Mouse (Mus musculus) cortical plate, adult 2 months (tissue): Measurements from ENCODE around the gene 1700020A23Rik. TPM values are rescaled to one million over a fixed set of nuclear protein-coding genes. Genes with fewer than 3 reads are reported as not detected.

ENCODE experiments used
- H3K27ac ChIP-seq: fragments of 200-500 bp; 2 replicates; pipeline ENCODE4 v1.5.1; 2012; ENCODE audit warnings: low read length, control low read depth, inconsistent platforms; ENCODE audit not compliant: insufficient read depth
- H3K4me1 ChIP-seq: fragments of 200-500 bp; 2 replicates; pipeline ENCODE4 v1.6.1; 2011; ENCODE audit warnings: low read length; ENCODE audit not compliant: control insufficient read depth, insufficient read depth
- H3K4me3 ChIP-seq: fragments of 200-500 bp; 2 replicates; pipeline ENCODE4 v1.5.1; 2011; ENCODE audit warnings: mild to moderate bottlenecking, low read length, control low read depth; ENCODE audit not compliant: insufficient read depth
- CTCF ChIP-seq: fragments of 200-500 bp; IDR thresholded peaks from 2 replicates; pipeline ENCODE4 v1.5.1; 2011; ENCODE audit warnings: mild to moderate bottlenecking, control low read depth, low read length; ENCODE audit not compliant: insufficient read depth; ENCODE audit errors: extremely low read depth
- POLR2A ChIP-seq: fragments of 200-500 bp; IDR thresholded peaks from 2 replicates; pipeline ENCODE4 v1.6.1; 2011; ENCODE audit warnings: mild to moderate bottlenecking, low read length, control low read depth; ENCODE audit not compliant: insufficient read depth; ENCODE audit errors: extremely low read depth
- polyA plus RNA-seq: library from polyadenylated mRNA; depleted of rRNA; stranded (reverse); fragments of >200 nt; gene quantifications from 2 replicates; pipeline ENCODE4 v1.2.3, GENCODE M21; 2012

The 1700020A23Rik gene
- polyA plus RNA-seq, 1 experiment = not detected

DNA sequence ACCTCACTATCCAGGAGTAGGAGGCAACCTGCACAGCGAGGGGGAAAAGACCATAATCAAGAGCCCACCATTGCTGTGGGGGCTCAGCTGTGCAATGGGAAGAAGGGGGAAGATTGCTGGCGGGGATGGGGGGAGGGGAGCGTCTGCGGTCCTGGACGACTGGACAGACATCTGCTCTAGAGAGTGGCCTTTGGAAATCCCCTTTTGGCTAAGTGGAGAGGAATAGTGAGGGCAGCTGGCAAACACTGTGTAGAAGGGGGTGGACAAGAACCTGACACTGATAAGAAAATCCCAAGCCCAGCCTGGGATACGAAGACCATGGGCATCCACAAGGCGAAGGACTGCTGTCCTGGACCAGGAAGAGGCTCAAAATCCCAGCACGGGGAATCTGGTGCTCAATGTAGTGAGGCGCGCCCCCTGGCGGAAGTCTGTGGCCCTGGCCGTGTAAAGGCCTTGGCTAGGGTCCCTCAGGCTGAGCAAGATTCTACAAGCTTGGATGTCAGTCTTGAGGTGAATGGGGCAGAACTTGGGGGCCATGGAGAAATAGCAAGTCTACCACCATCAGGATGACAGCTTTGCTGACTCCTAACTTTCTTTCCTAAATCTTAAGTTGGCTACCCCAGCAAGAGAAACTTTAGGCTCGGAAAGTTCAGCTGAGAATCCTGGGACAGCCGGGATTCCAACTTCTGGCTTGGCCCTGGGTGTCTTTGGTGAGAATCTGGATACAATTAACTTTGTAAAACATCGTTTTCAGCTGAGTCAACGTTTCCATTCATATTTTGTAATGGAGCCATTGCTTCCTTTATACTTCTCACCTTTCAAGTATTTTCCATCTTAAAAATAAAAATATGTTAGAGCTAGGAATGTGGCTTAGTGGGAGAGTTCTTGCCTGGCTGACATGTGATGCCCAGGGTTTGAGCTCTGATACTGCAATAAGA, 6.8 kb downstream of the 1700020A23Rik start:
- no peak for TF ChIP-seq POLR2A
- peak; percentile 78 for TF ChIP-seq CTCF
- Histone ChIP-seq H3K4me3 (no peak overlapping the region), H3K27ac (no peak overlapping the region), H3K4me1 (no peaks in the 10 kb centered on the region)

DNA sequence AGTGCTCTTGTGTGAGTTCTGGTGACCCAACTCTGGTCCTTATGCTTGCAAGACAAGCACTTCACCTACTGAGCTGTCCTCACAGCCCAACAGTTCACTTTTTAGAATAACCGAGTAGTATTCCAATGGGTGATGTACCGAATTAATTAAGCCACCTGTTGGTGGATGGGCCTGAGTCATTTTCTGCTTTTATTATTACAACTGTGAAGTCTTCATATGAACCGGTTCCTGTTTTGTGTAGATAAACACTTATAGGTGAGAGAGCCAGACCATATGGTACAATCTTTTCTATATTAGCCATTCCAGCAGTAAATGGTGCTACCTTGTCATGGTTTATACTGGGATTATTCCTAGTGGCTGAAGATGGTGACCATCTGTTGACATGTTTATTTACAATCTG, 7.7 kb downstream of the 1700020A23Rik start:
- Histone ChIP-seq H3K4me1 (no peaks in the 10 kb centered on the region), H3K4me3 (no peak overlapping the region), H3K27ac (no peak overlapping the region)
- TF ChIP-seq POLR2A (no peak), CTCF (no peak)

DNA sequence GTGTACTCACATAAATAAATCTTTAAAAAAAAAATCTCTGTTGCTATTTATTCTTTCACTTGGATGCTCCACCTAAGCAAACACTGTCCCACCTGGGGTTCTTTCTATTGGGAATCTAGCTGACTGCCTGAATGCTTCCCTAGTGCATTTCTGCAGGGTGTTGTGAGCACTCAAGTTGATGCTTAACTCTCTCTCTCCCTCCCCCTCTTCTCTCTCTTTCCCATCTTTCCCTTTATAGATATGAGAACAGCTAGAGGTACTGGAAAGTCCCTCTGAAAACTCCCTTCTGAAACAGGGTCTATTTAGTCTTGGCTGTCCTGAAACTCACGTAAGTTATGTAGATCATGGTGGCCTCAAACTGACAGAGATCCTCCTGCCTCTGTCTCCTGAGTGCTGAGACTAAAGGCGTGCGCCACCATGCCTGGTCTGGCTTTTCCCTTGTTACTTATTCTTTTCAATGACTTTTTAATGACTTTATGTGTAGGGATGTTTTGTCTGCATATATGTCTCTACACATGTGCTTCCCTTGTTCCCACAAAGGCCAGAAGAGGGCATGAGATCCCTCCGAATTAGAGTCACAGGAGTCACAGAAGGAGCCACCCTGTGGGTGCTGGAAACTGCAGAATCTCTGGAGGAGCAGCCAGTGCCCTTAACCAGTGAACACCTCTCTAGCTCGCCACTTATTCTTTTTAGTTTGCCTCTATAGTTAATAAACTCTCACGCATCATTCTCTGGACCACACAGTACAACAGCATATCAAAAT, 9.2 kb downstream of the 1700020A23Rik start:
- no peak for TF ChIP-seq POLR2A
- TF ChIP-seq CTCF = no peak
- Histone ChIP-seq H3K4me3 (no peak overlapping the region), H3K27ac (no peak overlapping the region), H3K4me1 (no peaks in the 10 kb centered on the region)

DNA sequence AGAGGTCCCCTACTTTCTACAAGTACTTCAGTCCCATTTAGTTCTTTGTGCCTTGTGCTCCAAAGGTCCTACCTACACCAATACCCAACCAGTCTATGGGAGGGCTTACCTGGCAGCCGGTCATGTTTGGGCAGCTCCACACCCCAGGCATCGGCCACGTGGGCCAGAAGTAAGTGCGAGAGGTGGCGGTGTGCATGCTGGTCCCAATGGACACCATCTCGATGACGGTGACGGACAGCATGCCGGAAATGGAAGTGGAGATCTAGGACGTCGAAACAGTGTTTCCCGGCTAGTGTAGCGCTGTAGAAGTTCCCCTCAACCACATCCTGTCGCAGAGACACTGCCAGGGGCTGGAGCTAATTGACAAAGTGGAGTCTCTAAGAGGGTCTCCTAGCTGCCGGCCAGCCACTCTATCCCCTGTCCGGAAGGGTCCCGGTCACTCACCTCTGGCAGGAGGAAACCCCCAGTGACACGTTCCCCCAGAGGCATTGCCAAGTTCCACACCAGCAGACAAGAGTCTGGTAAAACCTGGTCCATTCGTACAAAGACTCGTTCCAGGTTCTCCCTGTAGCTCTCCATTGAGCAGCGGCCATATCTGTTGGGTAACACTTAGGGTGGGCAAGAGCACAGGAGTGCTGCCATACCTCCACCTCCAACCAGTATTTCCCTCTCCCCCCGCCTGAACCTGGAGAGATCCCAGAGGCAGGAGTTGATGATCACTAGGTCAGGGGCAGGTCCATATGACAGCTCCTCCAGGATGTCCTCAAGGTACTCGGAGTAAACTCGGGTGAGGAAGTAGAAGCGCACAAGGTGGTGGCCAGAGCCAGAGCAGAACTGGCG, 16.9 kb downstream of the 1700020A23Rik start:
- H3K4me3 ChIP-seq = no peak overlapping the region
- peaks cover 2% of the 10 kb centered on the region; the same call in 1 of the 2 replicates for H3K4me1 ChIP-seq
- no peak for TF ChIP-seq CTCF
- no peak overlapping the region for H3K27ac ChIP-seq

DNA sequence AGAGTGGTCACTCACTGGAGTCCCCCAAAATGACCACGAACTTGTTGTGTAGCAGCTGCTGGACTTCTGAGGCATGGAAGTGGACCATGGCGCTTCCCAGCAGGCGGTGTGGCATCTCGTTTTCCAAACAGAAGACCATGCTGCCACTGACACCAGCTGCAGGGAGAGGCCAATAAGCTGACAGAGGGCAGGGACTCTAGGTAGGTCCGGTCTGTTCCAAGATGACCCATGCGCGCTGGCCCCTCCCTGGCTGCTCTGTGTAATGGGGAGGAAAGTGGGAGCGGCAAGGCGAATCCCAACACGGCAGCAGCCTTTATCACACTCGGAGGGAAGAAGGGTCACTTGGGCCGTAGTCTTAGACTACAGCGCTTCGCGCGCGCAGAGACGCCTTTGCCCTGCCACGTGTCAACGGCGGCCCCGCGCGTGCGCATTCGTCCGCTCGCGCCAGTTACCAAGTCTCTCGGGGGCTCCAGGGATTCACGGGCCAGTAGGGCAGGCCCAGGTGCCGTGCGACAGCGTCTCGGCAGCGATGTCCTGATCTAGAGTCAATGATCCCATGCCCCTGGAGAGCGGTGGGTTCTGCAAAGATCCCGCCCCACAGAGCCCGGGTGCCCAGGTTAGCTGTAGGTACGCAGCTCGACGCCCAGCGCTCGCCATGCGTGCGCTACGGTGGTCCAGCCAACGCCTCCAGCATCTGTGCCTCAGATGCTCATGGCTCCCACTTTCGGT, 18.5 kb downstream of the 1700020A23Rik start:
- H3K4me1 ChIP-seq = peaks cover 2% of the 10 kb centered on the region; the same call in 1 of the 2 replicates
- H3K4me3 ChIP-seq = peak overlapping the region; percentile 85
- H3K27ac ChIP-seq = peak overlapping the region; percentile 89
- TF ChIP-seq POLR2A (peak; percentile 43; the same call in 1 of the 2 replicates), CTCF (no peak)

DNA sequence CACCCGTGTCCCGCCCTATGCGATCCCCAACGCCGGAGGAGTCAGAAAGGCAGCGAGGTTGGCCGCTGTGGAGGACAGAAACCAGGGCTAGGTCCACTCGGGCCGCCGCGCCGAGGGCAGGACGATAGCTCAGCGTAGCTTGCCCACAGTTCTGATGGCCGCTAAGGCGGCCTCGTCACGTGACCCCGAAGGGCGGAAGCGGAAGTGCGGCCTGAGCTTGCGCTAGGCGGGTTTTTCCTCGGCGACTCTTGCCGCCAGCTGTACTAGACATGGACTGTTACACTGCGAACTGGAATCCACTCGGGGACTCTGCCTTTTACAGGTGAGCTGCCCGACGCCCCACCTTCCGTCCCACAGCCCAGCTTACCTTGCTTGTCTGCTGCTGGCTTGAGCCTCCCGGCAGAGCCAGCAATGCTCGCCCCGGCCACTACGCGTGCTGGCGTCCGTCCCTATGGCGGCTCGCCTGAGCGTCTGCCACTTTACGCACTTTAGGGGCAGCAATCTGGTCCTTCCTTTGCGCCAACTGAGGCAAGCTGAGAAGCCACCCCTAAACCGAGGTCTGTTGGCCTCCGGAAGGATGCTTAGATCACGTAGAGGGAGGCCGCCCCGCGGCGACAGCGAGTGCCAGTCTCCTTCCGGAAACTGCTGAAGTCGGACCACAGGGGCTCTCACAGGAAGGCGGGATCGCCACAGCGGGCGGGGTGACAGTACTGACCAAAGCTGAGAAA, 19.2 kb downstream of the 1700020A23Rik start, which contains the start of the genes Vps16 and Pced1a:
TSS of gene Vps16 (plus strand) at position 214 of the 728 bp plus-strand sequence.
TSS of gene Pced1a (minus strand) at position 576 of the 728 bp plus-strand sequence.
- Histone ChIP-seq H3K4me1 (peaks cover 2% of the 10 kb centered on the region; the same call in 1 of the 2 replicates), H3K27ac (peak within 1 kb of the TSS; percentile 89), H3K4me3 (peak within 1 kb of the TSS; percentile 85)
- TF ChIP-seq POLR2A = peak; percentile 93
- peak; percentile 27; the same call in 1 of the 2 replicates for TF ChIP-seq CTCF

DNA sequence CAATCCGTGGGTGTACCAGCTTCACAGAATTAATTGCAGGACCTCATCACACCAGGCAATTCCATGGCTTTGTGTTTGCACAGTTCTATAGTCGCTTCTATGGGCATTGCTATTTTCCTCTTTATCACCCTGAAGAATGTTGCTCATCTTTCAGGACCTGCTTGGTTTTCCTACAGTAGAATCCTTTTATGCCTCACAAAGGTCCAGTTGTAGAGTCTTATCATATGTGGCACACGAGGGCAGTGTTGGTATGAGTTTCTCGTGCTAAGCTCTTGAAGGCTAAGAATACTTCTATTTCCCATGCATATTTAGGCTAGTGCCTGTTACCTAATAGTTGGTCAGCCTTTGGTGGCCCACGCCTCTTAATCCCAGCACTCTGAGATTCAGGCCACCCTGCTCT, 20.1 kb downstream of the 1700020A23Rik start:
- TF ChIP-seq POLR2A (no peak), CTCF (no peak)
- Histone ChIP-seq H3K4me3 (peak overlapping the region; percentile 85), H3K4me1 (peaks cover 2% of the 10 kb centered on the region; the same call in 1 of the 2 replicates), H3K27ac (no peak overlapping the region)

DNA sequence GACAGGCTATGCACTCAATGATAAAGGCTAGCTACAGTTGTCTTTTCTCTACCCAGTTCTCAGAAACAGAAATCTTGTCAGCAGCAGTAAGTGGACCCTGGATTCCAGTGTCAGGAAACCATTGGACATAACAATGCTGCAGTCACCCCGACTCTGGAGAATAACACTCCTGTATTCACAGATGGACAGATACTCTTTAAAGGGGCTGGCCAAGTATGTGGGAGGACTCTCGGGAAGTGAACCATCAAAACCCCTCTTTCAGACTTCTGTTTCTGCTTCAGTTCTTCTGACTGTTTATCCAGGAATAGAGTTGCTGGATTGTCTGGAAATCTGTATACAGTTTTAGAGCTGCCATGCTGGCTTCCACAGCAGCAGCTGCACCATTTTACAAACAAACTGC, 24.8 kb downstream of the 1700020A23Rik start:
- Histone ChIP-seq H3K27ac (no peak overlapping the region), H3K4me1 (no peaks in the 10 kb centered on the region; the same call in 1 of the 2 replicates), H3K4me3 (no peak overlapping the region)
- no peak for TF ChIP-seq CTCF
- no peak for TF ChIP-seq POLR2A
